Mouse (Mus musculus) urinary bladder, adult 18-20 months (tissue): Measurements from ENCODE around the gene Gm17027.
"Not testable (repeated sequence)": the region's sequence is repeated elsewhere in the genome, so short reads cannot be mapped to it uniquely, and the experiment has no call there.

Experiments
- DNase-seq, 2 experiments: peaks; one replicate each; pipeline ENCODE4 v3.0.0; 2022; ENCODE audit warnings: low spot score in 2 of 2, mixed read lengths in 2 of 2

Gm17027 gene

GRCm38 (mm10) chr14:42162522-42162921 lies at the start of gene Gm17027:
Gm17027 (minus strand) TSS chr14:42162622.
- DNase-seq, result not testable (repeated sequence)

GRCm38 (mm10) chr14:42190691-42191090 lies 28.3 kb upstream of the Gm17027 start, which contains the start of gene Gm3573:
Gm3573 (minus strand) TSS chr14:42190791.
- not testable (repeated sequence) for DNase-seq

- not testable (repeated sequence) for DNase-seq
Measured at GRCm38 (mm10) chr14:42183936-42184335, 21.5 kb upstream of the Gm17027 start.

GRCm38 (mm10) chr14:42134571-42134970 lies 27.9 kb downstream of the Gm17027 start:
- DNase-seq, result not testable (repeated sequence)

GRCm38 (mm10) chr14:42133806-42134205 lies 28.6 kb downstream of the Gm17027 start:
- not testable (repeated sequence) for DNase-seq

GRCm38 (mm10) chr14:42117269-42117668 lies 45.2 kb downstream of the Gm17027 start, which contains the start of gene Gm7951:
Gm7951 (minus strand) TSS chr14:42117369.
- not testable (repeated sequence) for DNase-seq
